Mouse (Mus musculus) liver, embryonic 13.5 days (tissue): ENCODE measurements around the gene Trim47. TPM values are rescaled to one million over a fixed set of nuclear protein-coding genes. Genes with fewer than 3 reads are reported as not detected.

ENCODE experiments used
- ATAC-seq: fragments of 200-750 bp; cut with Nextera tagmentation; 2 replicates; pipeline ENCODE4 v1.8.0; 2017; ENCODE audit warnings: low read depth, mild to moderate bottlenecking, moderate number of reproducible peaks, moderate library complexity
- DNase-seq: peaks from one replicate; pipeline ENCODE4 v3.0.0; 2022
- H3K27ac ChIP-seq: fragments of 300-500 bp; sonication (generic); 2 replicates; pipeline ENCODE4 v1.5.1; 2015; ENCODE audit warnings: moderate library complexity, mild to moderate bottlenecking, inconsistent platforms
- H3K27me3 ChIP-seq: fragments of 300-500 bp; sonication (generic); 2 replicates; pipeline ENCODE4 v1.6.1; 2015; ENCODE audit warnings: mild to moderate bottlenecking, inconsistent platforms
- H3K36me3 ChIP-seq: fragments of 300-500 bp; sonication (generic); 2 replicates; pipeline ENCODE4 v1.6.1; 2015; ENCODE audit warnings: mild to moderate bottlenecking, inconsistent platforms
- H3K4me1 ChIP-seq: fragments of 300-500 bp; sonication (generic); replicated peaks from 2 replicates; pipeline ENCODE4 v1.6.1; 2015; ENCODE audit warnings: inconsistent platforms
- H3K4me2 ChIP-seq: fragments of 300-500 bp; sonication (generic); 2 replicates; pipeline ENCODE4 v1.6.1; 2015; ENCODE audit warnings: inconsistent platforms, mild to moderate bottlenecking, moderate library complexity
- H3K4me3 ChIP-seq: fragments of 300-500 bp; sonication (generic); replicated peaks from 2 replicates; pipeline ENCODE4 v1.5.1; 2015; ENCODE audit warnings: mild to moderate bottlenecking, inconsistent platforms
- H3K9ac ChIP-seq: fragments of 300-500 bp; sonication (generic); 2 replicates; pipeline ENCODE4 v1.6.1; 2015; ENCODE audit warnings: mild to moderate bottlenecking, inconsistent platforms
- H3K9me3 ChIP-seq: fragments of 300-500 bp; sonication (generic); replicated peaks from 2 replicates; pipeline ENCODE4 v1.6.1; 2016; ENCODE audit warnings: inconsistent platforms
- WGBS: fragments of 180-500 bp; shearing (Covaris S2); methylation state at CpG from one replicate; pipeline ENCODE4 v1.1.7; 2015; ENCODE audit not compliant: insufficient replicate concordance; 5-methylcytosine and 5-hydroxymethylcytosine counted together
- polyA plus RNA-seq: library from polyadenylated mRNA; unstranded; fragments of >200 nt; fragmentation: Nextera tagmentation; extraction: Ambion mirVana; gene quantifications from 2 replicates; pipeline ENCODE4 v1.2.1, GENCODE M21; 2015

Trim47 gene
- polyA plus RNA-seq, 1 experiment from 2014 or later, result 3.7 TPM

- Histone ChIP-seq H3K27me3 (no peaks in the 10 kb centered on the region), H3K4me2 (no peak overlapping the region), H3K27ac (no peak overlapping the region), H3K9me3 (0 out of 2 replicates have a peak, but pooled peaks cover 3% of the 10 kb centered on the region), H3K36me3 (peaks cover 8% of the 10 kb centered on the region), H3K4me1 (peaks cover 7% of the 10 kb centered on the region), H3K9ac (no peak overlapping the region), H3K4me3 (no peak overlapping the region)
- DNase-seq (no peak), ATAC-seq (no peak)
Observed at GRCm38 (mm10) chr11:116117819-116118218, 9.2 kb downstream of the Trim47 start.

DNA sequence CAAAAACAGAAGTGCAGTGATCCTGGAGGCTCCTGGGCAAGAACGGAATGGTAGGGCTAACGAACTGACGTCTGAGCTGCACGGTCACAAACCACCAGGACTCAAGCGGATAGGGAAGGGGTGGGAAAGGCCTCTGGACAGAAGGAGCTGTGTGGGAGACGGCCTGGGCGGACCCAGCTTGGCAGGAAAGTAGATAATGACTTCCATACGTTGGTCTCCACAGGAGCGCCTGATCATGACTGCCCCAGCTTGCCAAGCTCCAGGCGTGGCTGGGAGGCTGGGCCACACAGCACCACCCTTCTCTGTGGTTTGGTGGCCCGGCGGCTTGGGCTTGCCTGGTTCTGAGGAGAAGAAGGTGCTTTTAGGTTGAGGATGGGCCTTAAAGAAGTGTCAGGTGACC lies 9.8 kb downstream of the Trim47 start:
- WGBS, result 43% methylated on average over 12 of the region's 12 CpGs
- no peak overlapping the region for H3K4me3 ChIP-seq
- no peak overlapping the region for H3K4me2 ChIP-seq
- H3K9ac ChIP-seq, result no peak overlapping the region
- H3K9me3 ChIP-seq, result 0 out of 2 replicates have a peak, but pooled peaks cover 3% of the 10 kb centered on the region
- H3K27ac ChIP-seq, result no peak overlapping the region; the same call in 1 of the 2 replicates
- peaks cover 7% of the 10 kb centered on the region for H3K4me1 ChIP-seq
- H3K27me3 ChIP-seq, result 0 out of 2 replicates have a peak, but pooled peaks cover under 1% of the 10 kb centered on the region
- H3K36me3 ChIP-seq, result peaks cover 3% of the 10 kb centered on the region
- ATAC-seq, result peak; percentile 48; the same call in 1 of the 2 replicates
- DNase-seq, result no peak

GRCm38 (mm10) chr11:116111611-116112203 lies 15.3 kb downstream of the Trim47 start:
- no peaks in the 10 kb centered on the region for H3K9me3 ChIP-seq
- H3K4me2 ChIP-seq, result no peak overlapping the region
- DNase-seq (no peak), ATAC-seq (no peak)
- H3K9ac ChIP-seq, result no peak overlapping the region
- H3K36me3 ChIP-seq, result no peaks in the 10 kb centered on the region
- WGBS, result 86% methylated on average over 19 of the region's 19 CpGs
- no peak overlapping the region for H3K4me3 ChIP-seq
- H3K27ac ChIP-seq, result no peak overlapping the region
- peaks cover 55% of the 10 kb centered on the region for H3K27me3 ChIP-seq
- H3K4me1 ChIP-seq, result peaks cover 38% of the 10 kb centered on the region

DNA sequence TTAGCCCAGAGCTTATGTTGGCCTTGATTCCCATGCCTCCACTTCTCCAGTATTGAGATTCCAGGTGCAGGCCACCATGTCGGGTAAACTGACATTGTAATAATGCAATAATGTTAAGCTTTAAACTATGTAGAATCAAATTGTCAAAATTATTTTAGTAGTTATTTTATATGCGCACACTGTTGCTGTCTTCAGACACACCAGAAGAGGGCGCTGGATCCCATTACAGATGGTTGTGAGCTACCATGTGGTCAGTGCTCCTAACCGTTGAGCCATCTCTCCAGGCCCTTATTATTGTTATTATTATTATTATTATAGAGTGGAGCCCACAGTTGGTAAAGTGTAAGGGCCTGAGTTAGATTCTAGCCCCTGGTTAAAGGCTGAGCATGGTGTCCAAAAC lies 15.9 kb downstream of the Trim47 start:
- no peak overlapping the region for H3K4me3 ChIP-seq
- H3K27me3 ChIP-seq, result peaks cover 62% of the 10 kb centered on the region
- H3K4me1 ChIP-seq, result peaks cover 44% of the 10 kb centered on the region
- no peaks in the 10 kb centered on the region for H3K9me3 ChIP-seq
- H3K4me2 ChIP-seq, result 0 out of 2 replicates have a peak overlapping the region, but pooled peaks have one; percentile 69
- H3K36me3 ChIP-seq, result no peaks in the 10 kb centered on the region
- ATAC-seq, result no peak
- H3K27ac ChIP-seq, result no peak overlapping the region
- no peak for DNase-seq
- 67% methylated on average over 4 of the region's 4 CpGs for WGBS
- H3K9ac ChIP-seq, result no peak overlapping the region

DNA sequence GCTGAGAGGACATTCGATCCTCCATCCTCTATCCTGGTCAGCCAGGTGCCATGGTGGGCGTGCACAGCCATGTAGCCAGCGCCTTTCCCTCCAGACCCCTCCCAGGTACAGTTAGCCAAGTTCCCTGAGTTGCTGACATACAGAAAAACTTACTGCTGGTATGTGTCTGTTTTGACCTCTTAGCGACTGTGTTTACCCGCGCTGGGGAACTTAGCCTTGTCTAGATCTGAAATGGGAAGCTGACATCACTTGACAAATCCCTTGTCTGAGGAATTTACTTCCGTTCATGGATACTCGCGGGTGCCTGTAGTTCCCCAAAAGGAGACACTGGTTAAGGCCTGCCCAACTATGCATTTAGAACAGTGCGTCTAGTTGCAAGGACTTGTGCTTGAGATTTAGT lies 16.5 kb downstream of the Trim47 start:
- Histone ChIP-seq H3K9me3 (no peaks in the 10 kb centered on the region), H3K27me3 (peaks cover 67% of the 10 kb centered on the region), H3K4me2 (peak overlapping the region; percentile 69), H3K4me3 (peak overlapping the region; percentile 59), H3K27ac (peak overlapping the region; percentile 18; the same call in 1 of the 2 replicates), H3K4me1 (peaks cover 49% of the 10 kb centered on the region), H3K36me3 (no peaks in the 10 kb centered on the region), H3K9ac (peak overlapping the region; percentile 62)
- ATAC-seq, result no peak
- DNase-seq, result no peak
- 23% methylated on average over 10 of the region's 10 CpGs for WGBS

- Histone ChIP-seq H3K27me3 (peaks cover 69% of the 10 kb centered on the region), H3K27ac (peak overlapping the region; percentile 18), H3K4me2 (peak overlapping the region; percentile 69), H3K36me3 (no peaks in the 10 kb centered on the region), H3K4me3 (peak overlapping the region; percentile 59), H3K9me3 (no peaks in the 10 kb centered on the region), H3K4me1 (peaks cover 54% of the 10 kb centered on the region), H3K9ac (peak overlapping the region; percentile 62)
- no peak for DNase-seq
- WGBS, result 3% methylated on average over 30 of the region's 35 CpGs
- peak; percentile 21; the same call in 1 of the 2 replicates for ATAC-seq
Observed at GRCm38 (mm10) chr11:116110131-116110530, 16.9 kb downstream of the Trim47 start.

- Histone ChIP-seq H3K27me3 (peaks cover 69% of the 10 kb centered on the region), H3K9me3 (no peaks in the 10 kb centered on the region), H3K36me3 (no peaks in the 10 kb centered on the region), H3K9ac (peak overlapping the region; percentile 62), H3K4me1 (peaks cover 59% of the 10 kb centered on the region), H3K27ac (0 out of 2 replicates have a peak overlapping the region, but pooled peaks have one; percentile 18), H3K4me3 (peak overlapping the region; percentile 59), H3K4me2 (peak overlapping the region; percentile 69)
- ATAC-seq (peak; percentile 11; the same call in 1 of the 2 replicates), DNase-seq (no peak)
- under 1% methylated on average over 70 of the region's 70 CpGs for WGBS
Observed at GRCm38 (mm10) chr11:116109441-116110081, 17.4 kb downstream of the Trim47 start.

- no peak overlapping the region for H3K27ac ChIP-seq
- H3K4me2 ChIP-seq, result peak overlapping the region; percentile 69
- no peaks in the 10 kb centered on the region for H3K36me3 ChIP-seq
- H3K27me3 ChIP-seq, result peaks cover 69% of the 10 kb centered on the region
- DNase-seq (no peak), ATAC-seq (no peak)
- H3K4me1 ChIP-seq, result peaks cover 69% of the 10 kb centered on the region
- 24% methylated on average over 23 of the region's 23 CpGs for WGBS
- no peaks in the 10 kb centered on the region for H3K9me3 ChIP-seq
- peak overlapping the region; percentile 59 for H3K4me3 ChIP-seq
- H3K9ac ChIP-seq, result no peak overlapping the region
Observed at GRCm38 (mm10) chr11:116108464-116109137, 18.4 kb downstream of the Trim47 start.

- Histone ChIP-seq H3K4me2 (peak overlapping the region; percentile 69), H3K9me3 (no peaks in the 10 kb centered on the region), H3K36me3 (no peaks in the 10 kb centered on the region), H3K4me1 (peaks cover 77% of the 10 kb centered on the region), H3K27me3 (peaks cover 69% of the 10 kb centered on the region), H3K27ac (no peak overlapping the region), H3K4me3 (no peak overlapping the region), H3K9ac (no peak overlapping the region)
- WGBS, result 55% methylated on average over 19 of the region's 19 CpGs
- DNase-seq (no peak), ATAC-seq (no peak)
Observed at GRCm38 (mm10) chr11:116107777-116108285, 19.2 kb downstream of the Trim47 start.

DNA sequence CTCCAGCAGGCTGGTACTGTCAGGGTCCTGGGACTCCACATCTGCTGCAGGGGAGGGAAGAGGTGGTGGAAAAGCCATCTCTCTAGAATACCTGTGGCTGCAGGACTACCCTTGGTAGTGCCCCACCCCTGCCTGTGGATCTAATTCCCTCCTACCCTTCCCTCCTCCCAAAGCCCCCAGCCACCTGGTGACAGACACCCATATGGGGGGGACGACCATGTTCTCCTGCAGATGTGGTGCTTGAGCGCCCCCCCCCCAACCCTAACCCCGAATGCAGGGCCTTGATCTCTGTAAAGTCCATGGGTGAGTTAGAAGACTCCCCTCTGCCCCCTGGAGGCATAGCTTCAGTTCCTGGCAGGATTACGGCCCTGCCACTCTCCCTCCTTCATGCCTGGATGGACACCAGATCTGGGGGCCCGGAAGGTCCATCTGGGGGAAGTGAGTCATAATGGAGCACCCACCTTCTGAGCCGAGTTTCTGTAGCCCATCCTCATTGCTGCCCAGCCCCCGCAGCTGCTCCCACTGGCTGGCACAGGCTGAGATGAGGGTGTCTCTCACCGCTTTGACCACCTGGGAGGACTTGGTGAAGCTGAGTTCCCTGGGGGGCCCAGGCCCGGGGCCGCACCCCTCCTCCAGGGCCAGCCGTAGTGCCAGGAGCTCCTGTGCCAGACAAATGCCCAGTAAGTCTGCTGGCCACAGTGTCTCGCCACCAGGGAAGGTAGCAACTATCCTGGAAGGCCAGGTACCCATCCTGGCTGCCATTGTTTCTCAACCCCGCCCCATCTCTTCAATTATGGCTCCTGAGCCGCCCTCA lies 19.8 kb downstream of the Trim47 start:
- Histone ChIP-seq H3K36me3 (no peaks in the 10 kb centered on the region), H3K27ac (no peak overlapping the region), H3K4me3 (no peak overlapping the region), H3K9me3 (no peaks in the 10 kb centered on the region), H3K27me3 (peaks cover 68% of the 10 kb centered on the region), H3K4me1 (peaks cover 82% of the 10 kb centered on the region), H3K4me2 (peak overlapping the region; percentile 8; the same call in 1 of the 2 replicates), H3K9ac (no peak overlapping the region)
- no peak for DNase-seq
- ATAC-seq, result no peak
- 41% methylated on average over 14 of the region's 14 CpGs for WGBS
